Mouse (Mus musculus) large intestine, adult 2 months (tissue): ENCODE measurements around the gene Nt5c2. TPM values are rescaled to one million over a fixed set of nuclear protein-coding genes. Genes with fewer than 3 reads are reported as not detected.

ENCODE experiments used
- polyA plus RNA-seq: library from polyadenylated mRNA; depleted of rRNA; stranded (reverse); fragments of >200 nt; gene quantifications from 2 replicates; pipeline ENCODE4 v1.2.3, GENCODE M21; 2012; rRNA removed

Gene Nt5c2
- polyA plus RNA-seq, 1 experiment = 4.4 TPM

Other genes with a start within 250 kb of the Nt5c2 start
- gene Ina, start 455 bp downstream of the Nt5c2 start, polyA plus RNA-seq = 0.34 and 0.63 TPM in 2 replicates
- 5.4 and 7.6 TPM in 2 replicates for gene Pcgf6, start 35.8 kb upstream of the Nt5c2 start, polyA plus RNA-seq
- gene Taf5, start 52.6 kb upstream of the Nt5c2 start, polyA plus RNA-seq = 3.2 and 3.5 TPM in 2 replicates
- 217 and 247 TPM in 2 replicates for gene Usmg5, start 75.5 kb upstream of the Nt5c2 start, polyA plus RNA-seq
- 5.8 and 8.4 TPM in 2 replicates for gene Pdcd11, start 75.6 kb upstream of the Nt5c2 start, polyA plus RNA-seq
- 7.3 TPM in 2 replicates for gene Calhm2, start 123.1 kb upstream of the Nt5c2 start, polyA plus RNA-seq
- gene Calhm1, start 129.1 kb upstream of the Nt5c2 start, polyA plus RNA-seq = not detected in 2 replicates
- gene Calhm3, start 142.6 kb upstream of the Nt5c2 start, polyA plus RNA-seq = 0.14 TPM in 1 of 2 replicates, not detected in the other
- gene Neurl1a, start 163.7 kb upstream of the Nt5c2 start, polyA plus RNA-seq = 3.5 and 4.4 TPM in 2 replicates